In the genomic region with DNA sequence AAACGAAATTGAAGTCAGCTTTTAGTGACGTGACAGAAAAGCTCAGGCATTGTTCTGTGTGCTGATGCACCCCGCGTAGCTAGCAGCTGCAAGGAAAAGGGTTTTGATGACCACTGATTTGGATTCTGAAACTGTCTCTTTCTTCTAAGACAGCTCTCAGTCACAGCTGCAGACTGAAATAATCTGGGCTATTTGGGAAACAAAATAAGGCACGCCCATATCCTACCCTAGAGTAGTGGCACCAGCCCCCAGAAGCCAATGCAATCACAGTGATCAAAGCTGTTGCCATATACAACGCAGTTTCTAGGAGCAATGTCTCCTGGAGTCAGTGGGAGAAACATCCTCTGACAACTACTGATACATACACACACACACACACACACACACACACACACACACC, we compare ENCODE assay signal across 1 mouse cellular context.
TF ChIP-seq lines count a peak whose summit lies in the region.

No protein-coding gene starts in this region.

TF ChIP-seq in CH12.LX, 34 proteins besides CTCF, POLR2A, EP300 and RAD21 (continued from another document):
- TF ChIP-seq ZNF384 (IDR thresholded peaks at IDR 0.05; ENCODE audit: low read depth, low read length) (no peak), TBP (conservative IDR thresholded peaks at IDR 0.05; ENCODE audit: low read depth, low read length) (no peak), MEF2A (IDR thresholded peaks at IDR 0.05; ENCODE audit: borderline replicate concordance, low read depth, low read length) (no peak), UBTF (IDR thresholded peaks at IDR 0.05; ENCODE audit: low read depth, low read length) (no peak), CHD2 (IDR thresholded peaks at IDR 0.05; ENCODE audit: low read length) (no peak)
